Mouse (Mus musculus): ENCODE data around the gene Vps11.
A peak's percentile ranks its signal among the peaks of the same experiment; 100 is the strongest.
"Not testable (repeated sequence)": the region's sequence is repeated elsewhere in the genome, so short reads cannot be mapped to it uniquely, and the experiment has no call there.

Vps11 gene

GRCm38 (mm10) chr9:44376141-44376540 is 14.7 kb upstream of the Vps11 start:
- DNase-seq (ENCODE audit: low spot score) = no peak

GRCm38 (mm10) chr9:44373386-44373785 is 11.9 kb upstream of the Vps11 start:
- no peak for DNase-seq (ENCODE audit: low spot score)

GRCm38 (mm10) chr9:44364480-44364879 is 3.0 kb upstream of the Vps11 start:
- DNase-seq (ENCODE audit: low spot score) = no peak

- DNase-seq (ENCODE audit: low spot score) = not testable (repeated sequence)
Measured at GRCm38 (mm10) chr9:44361931-44362330, 461 bp upstream of the Vps11 start.

- DNase-seq (ENCODE audit: low spot score) = no peak
Measured at GRCm38 (mm10) chr9:44357207-44357606, 4.3 kb downstream of the Vps11 start.

GRCm38 (mm10) chr9:44353142-44353541 is 8.3 kb downstream of the Vps11 start:
- DNase-seq (ENCODE audit: low spot score) = no peak

GRCm38 (mm10) chr9:44352337-44352736 is 9.1 kb downstream of the Vps11 start:
- no peak for DNase-seq (ENCODE audit: low spot score)

GRCm38 (mm10) chr9:44351396-44351795 is 10.1 kb downstream of the Vps11 start:
- no peak for DNase-seq (ENCODE audit: low spot score)

GRCm38 (mm10) chr9:44348546-44348945 is 12.9 kb downstream of the Vps11 start:
- DNase-seq (ENCODE audit: low spot score) = no peak

GRCm38 (mm10) chr9:44347621-44348020 is 13.8 kb downstream of the Vps11 start:
- DNase-seq (ENCODE audit: low spot score) = no peak

GRCm38 (mm10) chr9:44347166-44347565 is 14.3 kb downstream of the Vps11 start:
- no peak for DNase-seq (ENCODE audit: low spot score)

GRCm38 (mm10) chr9:44345570-44346433 is 15.7 kb downstream of the Vps11 start:
- no peak for DNase-seq (ENCODE audit: low spot score)

GRCm38 (mm10) chr9:44343781-44344421 is 17.6 kb downstream of the Vps11 start, which contains the start of gene Hmbs:
Gene Hmbs, minus strand, starts transcription at chr9:44344228.
- DNase-seq (ENCODE audit: low spot score) = peak; percentile 58

GRCm38 (mm10) chr9:44343290-44343689 is 18.2 kb downstream of the Vps11 start:
- DNase-seq (ENCODE audit: low spot score) = no peak

GRCm38 (mm10) chr9:44342605-44343004 is 18.9 kb downstream of the Vps11 start:
- no peak for DNase-seq (ENCODE audit: low spot score)

GRCm38 (mm10) chr9:44342173-44342572 is 19.3 kb downstream of the Vps11 start:
- no peak for DNase-seq (ENCODE audit: low spot score)

GRCm38 (mm10) chr9:44341487-44341886 is 20.0 kb downstream of the Vps11 start:
- no peak for DNase-seq (ENCODE audit: low spot score)

- no peak for DNase-seq (ENCODE audit: low spot score)
Measured at GRCm38 (mm10) chr9:44338574-44338973, 22.9 kb downstream of the Vps11 start.

GRCm38 (mm10) chr9:44337436-44338169 is 23.9 kb downstream of the Vps11 start:
- DNase-seq (ENCODE audit: low spot score) = no peak

- DNase-seq (ENCODE audit: low spot score) = no peak
Measured at GRCm38 (mm10) chr9:44336964-44337363, 24.5 kb downstream of the Vps11 start.

- DNase-seq (ENCODE audit: low spot score) = not testable (repeated sequence)
Measured at GRCm38 (mm10) chr9:44336513-44336912, 25.0 kb downstream of the Vps11 start.

- no peak for DNase-seq (ENCODE audit: low spot score)
Measured at GRCm38 (mm10) chr9:44336093-44336406, 25.4 kb downstream of the Vps11 start.

All from urinary bladder, postnatal 10 days (tissue).